Mouse (Mus musculus): ENCODE results near the gene Plscr3. TPM values are rescaled to one million over a fixed set of nuclear protein-coding genes. Genes with fewer than 3 reads are reported as not detected.
A peak's percentile ranks its signal among the peaks of the same experiment; 100 is the strongest.

Gene Plscr3
- total RNA-seq, 2 experiments from 2014 or later: 9.6 to 13.0 TPM

DNA sequence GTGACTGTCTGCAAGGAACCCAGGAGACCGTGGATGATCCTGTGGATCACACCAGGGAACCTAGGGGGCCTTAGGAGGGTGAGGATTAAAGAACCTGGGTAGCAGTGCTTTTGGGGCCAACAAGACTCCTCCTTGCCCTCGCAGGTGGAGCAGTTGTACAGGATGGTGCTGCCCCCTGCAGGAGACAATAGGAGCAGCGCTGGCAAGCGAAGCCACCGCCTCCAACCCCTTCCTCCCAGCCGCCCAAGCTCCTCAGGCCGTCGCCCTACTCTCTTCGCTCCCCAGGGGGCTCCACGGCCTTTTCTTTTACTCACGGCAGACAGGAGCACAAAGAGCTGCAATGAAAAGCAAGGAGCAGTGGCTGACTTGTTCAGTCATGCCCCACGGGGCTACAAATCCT is 30.7 kb downstream of the Plscr3 start:
- peak; percentile 95 for TF ChIP-seq CTCF (IDR thresholded peaks at IDR 0.05)
- H3K27ac ChIP-seq: peak overlapping the region; percentile 76
- peak overlapping the region; percentile 53 for H3K4me3 ChIP-seq
- DNase-seq: peak; percentile 89
- intact Hi-C loops (cut with DNase I): loop anchor here (2.0 to 5.0 kb wide), 4 partner anchors 72 to 195 kb away; partner anchors contain the start of genes Polr2a, Senp3 and Tmem102

GRCm38 (mm10) chr11:69877878-69878277 is 31.7 kb downstream of the Plscr3 start, which contains the start of gene Tmem95:
Gene Tmem95, minus strand, starts transcription at chr11:69878018.
- Histone ChIP-seq H3K27ac (peak within 1 kb of the TSS; percentile 95), H3K4me3 (peak within 1 kb of the TSS; percentile 89)
- no peak for DNase-seq
- no peak for TF ChIP-seq CTCF (IDR thresholded peaks at IDR 0.05)
- intact Hi-C loops (cut with DNase I): loop anchor here (2.0 to 5.0 kb wide), 4 partner anchors 73 to 196 kb away; partner anchors contain the start of genes Polr2a, Senp3 and Tmem102

GRCm38 (mm10) chr11:69878399-69878798 is 32.2 kb downstream of the Plscr3 start:
- Histone ChIP-seq H3K4me3 (peak overlapping the region; percentile 89), H3K27ac (peak overlapping the region; percentile 95)
- no peak for TF ChIP-seq CTCF (IDR thresholded peaks at IDR 0.05)
- intact Hi-C loops (cut with DNase I): loop anchor here (5.0 kb wide), 2 partner anchors 121 to 196 kb away; partner anchors contain the start of genes Polr2a and Senp3
- no peak for DNase-seq

DNA sequence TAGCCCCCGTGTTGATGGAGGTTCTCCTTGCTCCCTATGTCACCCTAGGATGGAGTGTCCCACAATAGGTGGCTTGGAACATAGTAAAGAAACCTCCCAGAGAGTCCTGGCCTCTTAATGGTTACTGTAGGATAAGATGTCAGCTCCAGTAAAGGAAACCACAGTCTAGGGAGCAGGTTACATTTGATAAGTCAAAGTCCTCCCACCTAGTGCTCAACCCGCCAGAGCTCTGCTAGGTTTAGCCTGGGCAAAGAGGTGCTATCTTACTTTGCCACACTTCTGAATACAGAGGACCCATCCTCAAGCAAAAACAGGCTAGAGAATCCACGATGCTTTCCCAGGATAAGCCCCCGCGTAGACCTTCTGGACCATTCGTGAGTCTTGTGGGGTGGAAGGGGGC is 32.8 kb downstream of the Plscr3 start:
- Histone ChIP-seq H3K4me3 (peak overlapping the region; percentile 89), H3K27ac (peak overlapping the region; percentile 95)
- intact Hi-C loops (cut with DNase I): loop anchor here (5.0 kb wide), 2 partner anchors 122 to 197 kb away; partner anchors contain the start of genes Polr2a and Senp3
- no peak for TF ChIP-seq CTCF (IDR thresholded peaks at IDR 0.05)
- no peak for DNase-seq

DNA sequence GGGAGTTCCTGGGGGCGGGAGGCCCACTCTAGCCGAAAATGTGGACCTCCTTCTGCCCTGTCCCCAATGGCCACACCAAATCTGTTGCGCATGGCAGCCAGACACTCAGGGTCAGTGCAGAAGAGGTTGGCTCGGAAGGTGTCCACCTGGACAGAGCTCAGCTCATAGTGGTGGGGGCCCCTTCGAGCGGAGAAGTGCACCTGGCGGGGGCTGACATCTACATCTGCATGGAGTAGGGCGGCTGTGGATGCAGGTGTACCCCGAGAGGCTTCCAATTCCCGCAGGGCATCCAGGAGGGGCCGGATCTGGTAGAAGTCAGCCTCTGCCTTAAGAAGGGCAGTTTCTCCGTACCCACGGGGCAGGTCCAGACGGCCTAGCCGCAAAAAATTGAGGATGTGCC is 33.5 kb downstream of the Plscr3 start:
- peak overlapping the region; percentile 89 for H3K4me3 ChIP-seq
- DNase-seq: no peak
- TF ChIP-seq CTCF (IDR thresholded peaks at IDR 0.05): no peak
- intact Hi-C loops (cut with DNase I): loop anchor here (2.0 to 5.0 kb wide), 3 partner anchors 21 to 197 kb away; partner anchors contain the start of genes 2810408A11Rik, Neurl4, Polr2a and Senp3
- peak overlapping the region; percentile 95 for H3K27ac ChIP-seq

- TF ChIP-seq CTCF (IDR thresholded peaks at IDR 0.05): peak; percentile 78
- Histone ChIP-seq H3K27ac (peak overlapping the region; percentile 95), H3K4me3 (peak overlapping the region; percentile 89)
- DNase-seq: peak; percentile 75
- intact Hi-C loops (cut with DNase I): loop anchor here (2.0 kb wide), 1 partner anchor 20 kb away; the partner anchor contains the start of genes 2810408A11Rik and Neurl4
Measured at GRCm38 (mm10) chr11:69880506-69880852, 34.3 kb downstream of the Plscr3 start.

GRCm38 (mm10) chr11:69880853-69881603 is 34.9 kb downstream of the Plscr3 start, which contains the start of gene Kctd11:
Gene Kctd11, minus strand, starts transcription at chr11:69881406.
- peak; percentile 95 for DNase-seq
- H3K27ac ChIP-seq: peak within 1 kb of the TSS; percentile 95
- TF ChIP-seq CTCF (IDR thresholded peaks at IDR 0.05): peak; percentile 35
- peak within 1 kb of the TSS; percentile 89 for H3K4me3 ChIP-seq
- intact Hi-C loops (cut with DNase I): loop anchor here (2.0 kb wide), 1 partner anchor 20 kb away; the partner anchor contains the start of genes 2810408A11Rik and Neurl4

GRCm38 (mm10) chr11:69881787-69882670 is 35.9 kb downstream of the Plscr3 start:
- intact Hi-C loops (cut with DNase I): loop anchor here (2.0 kb wide), 1 partner anchor 19 kb away; the partner anchor contains the start of genes 2810408A11Rik and Neurl4
- peak overlapping the region; percentile 89 for H3K4me3 ChIP-seq
- no peak for TF ChIP-seq CTCF (IDR thresholded peaks at IDR 0.05)
- no peak for DNase-seq
- H3K27ac ChIP-seq: peak overlapping the region; percentile 95

DNA sequence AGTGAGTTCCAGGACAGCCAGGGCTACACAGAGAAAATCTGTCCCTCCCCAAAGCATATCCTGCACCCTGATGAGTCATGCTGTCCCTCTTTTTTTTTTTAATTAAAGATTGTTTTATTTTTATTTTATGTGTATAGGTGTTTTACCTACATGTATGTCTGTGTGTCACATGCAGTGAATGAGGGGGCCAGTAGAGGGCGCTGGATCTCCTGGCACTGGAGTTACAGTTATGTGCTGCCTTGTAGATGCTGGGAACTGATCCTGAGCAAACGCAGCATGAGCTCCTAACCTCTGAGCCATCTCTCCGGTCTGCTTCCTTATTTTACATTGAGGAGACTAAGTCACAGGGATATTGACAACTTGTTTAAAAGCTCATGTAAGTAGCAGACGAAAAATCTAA is 36.9 kb downstream of the Plscr3 start:
- Histone ChIP-seq H3K27ac (no peak overlapping the region), H3K4me3 (no peak overlapping the region)
- no peak for DNase-seq
- TF ChIP-seq CTCF (IDR thresholded peaks at IDR 0.05): peak; percentile 53
- intact Hi-C loops (cut with DNase I): no loop called here

GRCm38 (mm10) chr11:69883527-69884151 is 37.5 kb downstream of the Plscr3 start:
- intact Hi-C loops (cut with DNase I): no loop called here
- Histone ChIP-seq H3K27ac (peak overlapping the region; percentile 72; the same call in 1 of the 2 replicates), H3K4me3 (no peak overlapping the region)
- no peak for TF ChIP-seq CTCF (IDR thresholded peaks at IDR 0.05)
- DNase-seq: no peak

DNA sequence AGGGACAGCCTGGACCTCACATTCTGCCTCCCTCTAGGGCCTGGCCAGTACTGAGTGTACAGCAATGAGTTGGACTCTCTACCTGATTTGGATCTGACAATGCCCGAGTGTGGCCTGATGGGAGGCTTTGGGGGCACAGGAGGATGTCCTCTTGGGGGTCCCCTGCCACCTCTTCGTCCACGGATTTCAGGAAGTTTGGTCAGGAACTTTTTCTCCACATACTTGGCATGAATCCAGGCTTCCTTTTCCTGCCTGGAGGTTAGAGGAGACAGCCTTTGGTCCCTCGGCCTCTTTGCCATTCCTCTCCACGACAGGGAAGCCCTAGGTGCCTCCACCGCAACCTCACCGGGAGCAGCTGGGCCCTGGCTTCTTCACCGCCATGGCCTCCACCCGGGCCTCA is 38.1 kb downstream of the Plscr3 start:
- DNase-seq: no peak
- TF ChIP-seq CTCF (IDR thresholded peaks at IDR 0.05): no peak
- Histone ChIP-seq H3K4me3 (peak overlapping the region; percentile 46), H3K27ac (peak overlapping the region; percentile 72)
- intact Hi-C loops (cut with DNase I): no loop called here

DNA sequence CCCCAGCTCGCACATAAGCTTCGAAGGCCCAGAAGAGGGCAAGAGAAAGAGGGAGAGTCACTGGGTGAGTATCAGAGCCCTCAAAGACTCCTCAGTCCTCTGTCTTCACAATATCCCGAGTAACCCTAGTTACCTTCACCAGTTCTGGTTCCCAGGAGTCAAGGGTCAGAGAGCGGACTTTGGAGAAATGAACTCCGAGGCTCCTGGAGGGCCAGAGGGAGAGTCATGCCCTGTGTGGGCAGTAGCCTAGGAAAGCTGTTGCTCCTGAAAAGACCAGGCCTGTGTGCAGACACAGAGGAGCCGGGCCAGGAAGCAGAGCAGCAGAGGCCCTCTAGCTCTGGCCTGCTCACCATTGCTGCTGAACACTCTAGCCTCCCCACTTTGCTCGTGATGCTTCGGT is 38.5 kb downstream of the Plscr3 start:
- no peak for DNase-seq
- Histone ChIP-seq H3K4me3 (peak overlapping the region; percentile 46), H3K27ac (peak overlapping the region; percentile 72)
- TF ChIP-seq CTCF (IDR thresholded peaks at IDR 0.05): no peak
- intact Hi-C loops (cut with DNase I): no loop called here

Measured in gastrocnemius, adult 2 months (tissue).